Comparison of ENCODE assay signal across 1 mouse cellular context in genomic region chr19:44554861-44555590, GRCm38 (mm10).
A peak's percentile ranks its signal among the peaks of the same experiment; 100 is the strongest.
TF ChIP-seq lines count a peak whose summit lies in the region.

TSS of gene Ndufb8 (minus strand) at chr19:44555440.

TF ChIP-seq in CH12.LX, 34 proteins besides CTCF, POLR2A, EP300 and RAD21 (continued from another document):
- TF ChIP-seq MXI1 (IDR thresholded peaks at IDR 0.05; ENCODE audit: low read depth, low read length) (peak; percentile 40; the same call in 1 of the 2 replicates), ZC3H11A (IDR thresholded peaks at IDR 0.05; ENCODE audit: low read depth, low read length) (no peak), USF2 (conservative IDR thresholded peaks at IDR 0.05; ENCODE audit: low read depth, low read length) (no peak), JUND (conservative IDR thresholded peaks at IDR 0.05; ENCODE audit: low read depth, low read length) (no peak), USF1 (IDR thresholded peaks at IDR 0.05; ENCODE audit: low read depth, low read length) (no peak), ZMIZ1 (IDR thresholded peaks at IDR 0.05; ENCODE audit: low read depth, low read length) (peak; percentile 81; the same call in 1 of the 2 replicates), MAZ (IDR thresholded peaks at IDR 0.05; ENCODE audit: low read depth, low read length) (no peak), PAX5 (IDR thresholded peaks at IDR 0.05; ENCODE audit: low read length) (peak; percentile 92), JUN (IDR thresholded peaks at IDR 0.05; ENCODE audit: insufficient read depth, low read depth, low read length) (no peak), NRF1 (IDR thresholded peaks at IDR 0.05; ENCODE audit: low read depth, low read length) (peak; percentile 92), HCFC1 (IDR thresholded peaks at IDR 0.05; ENCODE audit: low read depth, low read length) (peak; percentile 84), POLR2AphosphoS2 (IDR thresholded peaks at IDR 0.05; ENCODE audit: low read depth, low read length) (0 out of 2 replicates have a peak, but pooled peaks have one; percentile 50), E2F4 (IDR thresholded peaks at IDR 0.05; ENCODE audit: insufficient replicate concordance, low read depth, low read length) (peak; percentile 72; the same call in 1 of the 2 replicates), ZKSCAN1 (IDR thresholded peaks at IDR 0.05; ENCODE audit: borderline replicate concordance, low read depth, low read length) (no peak), ZNF384 (IDR thresholded peaks at IDR 0.05; ENCODE audit: low read depth, low read length) (no peak), UBTF (IDR thresholded peaks at IDR 0.05; ENCODE audit: low read depth, low read length) (0 out of 2 replicates have a peak, but pooled peaks have one; percentile 37), MYC (IDR thresholded peaks at IDR 0.05; ENCODE audit: low read depth, low read length) (no peak), GABPA (IDR thresholded peaks at IDR 0.05; ENCODE audit: insufficient replicate concordance, low read depth, low read length) (no peak), CHD1 (IDR thresholded peaks at IDR 0.05; ENCODE audit: low read depth, low read length) (no peak), CHD2 (IDR thresholded peaks at IDR 0.05; ENCODE audit: low read length) (no peak), ETS1 (conservative IDR thresholded peaks at IDR 0.05; ENCODE audit: low read depth, low read length) (0 out of 2 replicates have a peak, but pooled peaks have one; percentile 19), TCF12 (IDR thresholded peaks at IDR 0.05; ENCODE audit: low read depth, low read length) (peak; percentile 93), TBP (conservative IDR thresholded peaks at IDR 0.05; ENCODE audit: low read depth, low read length) (peak; percentile 68; the same call in 1 of the 2 replicates)
